Mouse (Mus musculus) cortical plate, adult 2 months (tissue): ENCODE data around the gene Nutf2.

Experiments
- CTCF ChIP-seq: fragments of 200-500 bp; IDR thresholded peaks from 2 replicates; pipeline ENCODE4 v1.5.1; 2011; ENCODE audit warnings: mild to moderate bottlenecking, control low read depth, low read length; ENCODE audit not compliant: insufficient read depth; ENCODE audit errors: extremely low read depth
- POLR2A ChIP-seq: fragments of 200-500 bp; IDR thresholded peaks from 2 replicates; pipeline ENCODE4 v1.6.1; 2011; ENCODE audit warnings: mild to moderate bottlenecking, low read length, control low read depth; ENCODE audit not compliant: insufficient read depth; ENCODE audit errors: extremely low read depth

GRCm38 (mm10) chr8:105813241-105813640, 47.1 kb upstream of the Nutf2 start:
- TF ChIP-seq POLR2A: no peak
- no peak for TF ChIP-seq CTCF
